Mouse (Mus musculus) Patski (cell line): ENCODE data around the gene Il17rc. TPM values are rescaled to one million over a fixed set of nuclear protein-coding genes. Genes with fewer than 3 reads are reported as not detected.

Experiments used
- ATAC-seq: fragments of 100-300 bp; one replicate; pipeline ENCODE4 v1.8.0; 2021
- CTCF ChIA-PET: fragments of 350-600 bp; sonication (Branson Sonifier 250); formaldehyde crosslinking; loops from one replicate; lab custom pipeline; 2022; ENCODE audit warnings: inconsistent platforms; lab: Charles Lee
- POLR2A ChIA-PET: fragments of 350-600 bp; sonication (Branson Sonifier 250); formaldehyde crosslinking; loops from one replicate; lab custom pipeline; 2022; ENCODE audit warnings: antibody characterized with exemption, inconsistent platforms; lab: Charles Lee
- DNase-seq: peaks from one replicate; pipeline ENCODE4 v3.0.0-alpha.2; 2011; ENCODE audit warnings: low read depth, low spot score
- H3K27me3 ChIP-seq: fragments of 371-371 bp; one replicate; pipeline ENCODE4 v1.5.1; 2021
- CTCF ChIP-seq: fragments of 100-300 bp; IDR thresholded peaks from one replicate; pipeline ENCODE4 v1.5.1; 2021
- in situ Hi-C: fragments of 300-500 bp; cut with MboI; formaldehyde crosslinking; loops from 3 replicates; pipeline ENCODE4 v1.11.1; 2018; ENCODE audit warnings: low pct_unique_long_range_greater_than_20kb, mixed read lengths
- polyA plus RNA-seq: library from polyadenylated mRNA; unstranded; gene quantifications from one replicate; pipeline ENCODE4 v1.2.3, GENCODE M21; 2021

Gene Il17rc
- polyA plus RNA-seq, 1 experiment from 2014 or later, result 242 TPM

- ChIA-PET POLR2A (no interaction called here), CTCF (interaction anchor here (0.7 kb wide), 1 partner anchor 8 kb away, joined by 3 read pairs; no protein-coding TSS in a partner anchor)
- ATAC-seq (no peak), DNase-seq (no peak)
- TF ChIP-seq CTCF, result no peak
- in situ Hi-C loops, result no loop called here
- H3K27me3 ChIP-seq, result no peaks in the 10 kb centered on the region
These were observed 37.2 kb downstream of the Il17rc start for GRCm38 (mm10) chr6:113508272-113508946.

- no peak for ATAC-seq
- H3K27me3 ChIP-seq, result no peaks in the 10 kb centered on the region
- no peak for DNase-seq
- in situ Hi-C loops, result no loop called here
- ChIA-PET CTCF (interaction anchor here (0.7 kb wide), 1 partner anchor 9 kb away, joined by 3 read pairs; no protein-coding TSS in a partner anchor), POLR2A (no interaction called here)
- no peak for TF ChIP-seq CTCF
These were observed 37.7 kb downstream of the Il17rc start for GRCm38 (mm10) chr6:113508947-113509280.

GRCm38 (mm10) chr6:113513944-113514343 is 42.7 kb downstream of the Il17rc start:
- H3K27me3 ChIP-seq, result no peaks in the 10 kb centered on the region
- ChIA-PET POLR2A (no interaction called here), CTCF (no interaction called here)
- no peak for TF ChIP-seq CTCF
- in situ Hi-C loops, result no loop called here
- ATAC-seq (no peak), DNase-seq (no peak)

GRCm38 (mm10) chr6:113514600-113514999 is 43.4 kb downstream of the Il17rc start:
- H3K27me3 ChIP-seq, result no peaks in the 10 kb centered on the region
- in situ Hi-C loops, result no loop called here
- TF ChIP-seq CTCF, result no peak
- ChIA-PET POLR2A (no interaction called here), CTCF (no interaction called here)
- no peak for DNase-seq
- no peak for ATAC-seq

- TF ChIP-seq CTCF, result no peak
- no peak for DNase-seq
- in situ Hi-C loops, result no loop called here
- POLR2A ChIA-PET, result no interaction called here
- no peaks in the 10 kb centered on the region for H3K27me3 ChIP-seq
- CTCF ChIA-PET, result no interaction called here
- no peak for ATAC-seq
These were observed 46.3 kb downstream of the Il17rc start for GRCm38 (mm10) chr6:113517434-113518080.

- TF ChIP-seq CTCF, result no peak
- ATAC-seq (no peak), DNase-seq (no peak)
- H3K27me3 ChIP-seq, result no peaks in the 10 kb centered on the region
- ChIA-PET CTCF (interaction anchor here (1.0 to 1.3 kb wide), 3 partner anchors 9 to 81 kb away, joined by 3 to 4 read pairs (median 4); no protein-coding TSS in a partner anchor), POLR2A (no interaction called here)
- in situ Hi-C loops, result no loop called here
These were observed 51.1 kb downstream of the Il17rc start for GRCm38 (mm10) chr6:113522310-113522709.

GRCm38 (mm10) chr6:113523420-113523819 is 52.2 kb downstream of the Il17rc start:
- in situ Hi-C loops, result no loop called here
- H3K27me3 ChIP-seq, result no peaks in the 10 kb centered on the region
- DNase-seq (no peak), ATAC-seq (no peak)
- no peak for TF ChIP-seq CTCF
- ChIA-PET CTCF (interaction anchor here (1.1 to 1.3 kb wide), 2 partner anchors 36 to 86 kb away, joined by 3 to 4 read pairs; no protein-coding TSS in a partner anchor), POLR2A (no interaction called here)

GRCm38 (mm10) chr6:113530932-113531839 is 60.0 kb downstream of the Il17rc start, which contains the start of the genes Emc3 and Fancd2:
Gene Emc3 (minus strand): TSS chr6:113531652.
Gene Fancd2 (plus strand): TSS chr6:113531682.
- no peaks in the 10 kb centered on the region for H3K27me3 ChIP-seq
- ChIA-PET POLR2A (interaction anchor here (1.6 kb wide), 1 partner anchor 91 kb away, joined by 3 read pairs; no protein-coding TSS in a partner anchor), CTCF (interaction anchor here (0.8 kb wide), 1 partner anchor 65 kb away, joined by 3 read pairs; no protein-coding TSS in a partner anchor)
- DNase-seq (no peak), ATAC-seq (peak; percentile 69)
- TF ChIP-seq CTCF, result no peak
- in situ Hi-C loops, result no loop called here

GRCm38 (mm10) chr6:113531840-113532404 is 60.7 kb downstream of the Il17rc start:
- in situ Hi-C loops, result no loop called here
- DNase-seq, result no peak
- TF ChIP-seq CTCF, result no peak
- ChIA-PET POLR2A (interaction anchor here (1.6 kb wide), 1 partner anchor 91 kb away, joined by 3 read pairs; no protein-coding TSS in a partner anchor), CTCF (interaction anchor here (1.4 kb wide), 1 partner anchor 90 kb away, joined by 3 read pairs; the partner anchor contains the start of gene Jagn1)
- no peaks in the 10 kb centered on the region for H3K27me3 ChIP-seq
- ATAC-seq, result no peak

Other genes with a start within 250 kb of the Il17rc start
- gene Mtmr14, start 233.6 kb upstream of the Il17rc start, polyA plus RNA-seq, result 34.8 TPM
- gene Cpne9, start 189.1 kb upstream of the Il17rc start, polyA plus RNA-seq, result 0.19 TPM
- 29.4 TPM for gene Brpf1, start 164.3 kb upstream of the Il17rc start, polyA plus RNA-seq
- 26.2 TPM for gene Ogg1, start 144.5 kb upstream of the Il17rc start, polyA plus RNA-seq
- 130 TPM for gene Camk1, start 127.4 kb upstream of the Il17rc start, polyA plus RNA-seq
- 53.0 TPM for gene Tada3, start 93.5 kb upstream of the Il17rc start, polyA plus RNA-seq
- 241 TPM for gene Arpc4, start 93.3 kb upstream of the Il17rc start, polyA plus RNA-seq
- 10.1 TPM for gene Ttll3, start 82.2 kb upstream of the Il17rc start, polyA plus RNA-seq
- 16.6 TPM for gene Rpusd3, start 52.1 kb upstream of the Il17rc start, polyA plus RNA-seq
- gene Cidec, start 35.7 kb upstream of the Il17rc start, polyA plus RNA-seq, result not detected
- 120 TPM for gene Jagn1, start 28.9 kb upstream of the Il17rc start, polyA plus RNA-seq
- 1.7 TPM for gene Il17re, start 12.9 kb upstream of the Il17rc start, polyA plus RNA-seq
- 131 TPM for gene Creld1, start 11.9 kb downstream of the Il17rc start, polyA plus RNA-seq
- gene Prrt3, start 30.5 kb downstream of the Il17rc start, polyA plus RNA-seq, result 0.63 TPM
- 162 TPM for gene Emc3, start 60.2 kb downstream of the Il17rc start, polyA plus RNA-seq
- gene Fancd2, start 60.3 kb downstream of the Il17rc start, polyA plus RNA-seq, result 8.2 TPM
- gene Fancd2os, start 129.3 kb downstream of the Il17rc start, polyA plus RNA-seq, result not detected
- 167 TPM for gene Brk1, start 133.3 kb downstream of the Il17rc start, polyA plus RNA-seq
- gene Vhl, start 152.5 kb downstream of the Il17rc start, polyA plus RNA-seq, result 29.5 TPM
- gene Irak2, start 167.0 kb downstream of the Il17rc start, polyA plus RNA-seq, result 34.6 TPM
- 56.3 TPM for gene Tatdn2, start 225.6 kb downstream of the Il17rc start, polyA plus RNA-seq
- gene Ghrl, start 248.5 kb downstream of the Il17rc start, polyA plus RNA-seq, result 1.5 TPM